Mouse (Mus musculus): ENCODE results near the gene Brd3.

The Brd3 gene

GRCm38 (mm10) chr2:27441767-27442707 is 65.4 kb downstream of the Brd3 start, which contains the start of gene Brd3os:
TSS of gene Brd3os (plus strand) at chr2:27442324.
- in situ Hi-C loops (cut with MboI; ENCODE audit: unreplicated experiment in 2 of 2): loop anchor here (25.0 kb wide), 3 partner anchors 320 to 780 kb away; partner anchors contain the start of genes Lcn4 (in 1 of the 2), Stkld1 (in 1 of the 2) and Surf4 (in 1 of the 2)

GRCm38 (mm10) chr2:27438281-27438680 is 69.2 kb downstream of the Brd3 start:
- in situ Hi-C loops (cut with MboI; ENCODE audit: unreplicated experiment in 2 of 2): loop anchor here (10.0 to 25.0 kb wide), 4 partner anchors 324 to 776 kb away; partner anchors contain the start of genes Lcn4 (in 1 of the 2), Stkld1 (in 1 of the 2) and Surf4 (in 1 of the 2)

- in situ Hi-C loops (cut with MboI; ENCODE audit: unreplicated experiment in 2 of 2): loop anchor here (10.0 to 25.0 kb wide), 4 partner anchors 324 to 776 kb away; partner anchors contain the start of genes Lcn4 (in 1 of the 2), Stkld1 (in 1 of the 2) and Surf4 (in 1 of the 2)
Measured at GRCm38 (mm10) chr2:27437876-27438275, 69.6 kb downstream of the Brd3 start.

GRCm38 (mm10) chr2:27432599-27432998 is 74.9 kb downstream of the Brd3 start:
- in situ Hi-C loops (cut with MboI; ENCODE audit: unreplicated experiment in 2 of 2): loop anchor here (10.0 to 25.0 kb wide), 4 partner anchors 330 to 770 kb away; partner anchors contain the start of genes Lcn4 (in 1 of the 2), Stkld1 (in 1 of the 2) and Surf4 (in 1 of the 2)

GRCm38 (mm10) chr2:27430621-27431020 is 76.8 kb downstream of the Brd3 start:
- in situ Hi-C loops (cut with MboI; ENCODE audit: unreplicated experiment in 2 of 2): loop anchor here (10.0 to 25.0 kb wide), 4 partner anchors 332 to 768 kb away; partner anchors contain the start of genes Lcn4 (in 1 of the 2), Stkld1 (in 1 of the 2) and Surf4 (in 1 of the 2)

GRCm38 (mm10) chr2:27428071-27428470 is 79.4 kb downstream of the Brd3 start:
- in situ Hi-C loops (cut with MboI; ENCODE audit: unreplicated experiment in 2 of 2): loop anchor here (5.0 to 25.0 kb wide), 6 partner anchors 141 to 766 kb away; partner anchors contain the start of genes Adamtsl2 (in 1 of the 2), Lcn4 (in 1 of the 2), Stkld1 (in 1 of the 2) and Surf4 (in 1 of the 2)

GRCm38 (mm10) chr2:27426855-27427457 is 80.5 kb downstream of the Brd3 start, which contains the start of gene Vav2:
TSS of gene Vav2 (minus strand) at chr2:27427033.
- in situ Hi-C loops (cut with MboI; ENCODE audit: unreplicated experiment in 2 of 2): loop anchor here (5.0 to 25.0 kb wide), 6 partner anchors 140 to 765 kb away; partner anchors contain the start of genes Adamtsl2 (in 1 of the 2), Lcn4 (in 1 of the 2), Stkld1 (in 1 of the 2) and Surf4 (in 1 of the 2)

GRCm38 (mm10) chr2:27426406-27426854 is 81.0 kb downstream of the Brd3 start:
- in situ Hi-C loops (cut with MboI; ENCODE audit: unreplicated experiment in 2 of 2): loop anchor here (5.0 to 25.0 kb wide), 6 partner anchors 139 to 764 kb away; partner anchors contain the start of genes Adamtsl2 (in 1 of the 2), Lcn4 (in 1 of the 2), Stkld1 (in 1 of the 2) and Surf4 (in 1 of the 2)

- in situ Hi-C loops (cut with MboI; ENCODE audit: unreplicated experiment in 2 of 2): loop anchor here (5.0 to 25.0 kb wide), 6 partner anchors 139 to 764 kb away; partner anchors contain the start of genes Adamtsl2 (in 1 of the 2), Lcn4 (in 1 of the 2), Stkld1 (in 1 of the 2) and Surf4 (in 1 of the 2)
Measured at GRCm38 (mm10) chr2:27425751-27426405, 81.6 kb downstream of the Brd3 start.

GRCm38 (mm10) chr2:27425161-27425611 is 82.3 kb downstream of the Brd3 start:
- in situ Hi-C loops (cut with MboI; ENCODE audit: unreplicated experiment in 2 of 2): loop anchor here (5.0 to 25.0 kb wide), 6 partner anchors 138 to 763 kb away; partner anchors contain the start of genes Adamtsl2 (in 1 of the 2), Lcn4 (in 1 of the 2), Stkld1 (in 1 of the 2) and Surf4 (in 1 of the 2)

GRCm38 (mm10) chr2:27423596-27423995 is 83.9 kb downstream of the Brd3 start:
- in situ Hi-C loops (cut with MboI; ENCODE audit: unreplicated experiment in 2 of 2): no loop called here

GRCm38 (mm10) chr2:27421293-27422068 is 86.0 kb downstream of the Brd3 start:
- in situ Hi-C loops (cut with MboI; ENCODE audit: unreplicated experiment in 2 of 2): no loop called here

GRCm38 (mm10) chr2:27418577-27419070 is 88.8 kb downstream of the Brd3 start:
- in situ Hi-C loops (cut with MboI; ENCODE audit: unreplicated experiment in 2 of 2): no loop called here

GRCm38 (mm10) chr2:27417648-27418153 is 89.8 kb downstream of the Brd3 start:
- in situ Hi-C loops (cut with MboI; ENCODE audit: unreplicated experiment in 2 of 2): no loop called here

- in situ Hi-C loops (cut with MboI; ENCODE audit: unreplicated experiment in 2 of 2): no loop called here
Measured at GRCm38 (mm10) chr2:27416425-27416824, 91.0 kb downstream of the Brd3 start.

- in situ Hi-C loops (cut with MboI; ENCODE audit: unreplicated experiment in 2 of 2): no loop called here
Measured at GRCm38 (mm10) chr2:27415060-27415783, 92.2 kb downstream of the Brd3 start.

GRCm38 (mm10) chr2:27413936-27414657 is 93.4 kb downstream of the Brd3 start:
- in situ Hi-C loops (cut with MboI; ENCODE audit: unreplicated experiment in 2 of 2): no loop called here

Data from v-Abl transformed pro-B cells (cell line).